Mouse (Mus musculus) limb, embryonic 11.5 days (tissue): ENCODE measurements at regions not wholly inside any gene's neighbourhood (a gene's known extent, or its start where the extent isn't known, plus 50 kb on each side); places are given as distances from the start of the nearest gene placed in this dataset.
"Not testable (repeated sequence)": the region's sequence is repeated elsewhere in the genome, so short reads cannot be mapped to it uniquely, and the experiment has no call there.

ENCODE experiments used
- ATAC-seq: fragments of 200-750 bp; cut with Nextera tagmentation; 2 replicates; pipeline ENCODE4 v1.8.0; 2017; ENCODE audit warnings: low read depth; ENCODE audit not compliant: insufficient number of reproducible peaks, low FRiP score, low TSS enrichment
- DNase-seq: peaks from one replicate; pipeline ENCODE4 v3.0.0-alpha.2; 2015; ENCODE audit warnings: low spot score
- H3K27ac ChIP-seq: fragments of 300-500 bp; sonication (generic); replicated peaks from 2 replicates; pipeline ENCODE4 v1.5.1; 2014; ENCODE audit warnings: low read depth, mild to moderate bottlenecking, low read length
- H3K27me3 ChIP-seq: fragments of 300-500 bp; sonication (generic); 2 replicates; pipeline ENCODE4 v1.6.1; 2014; ENCODE audit warnings: mild to moderate bottlenecking, low read length, mixed read lengths; ENCODE audit not compliant: control insufficient read depth, insufficient read depth
- H3K36me3 ChIP-seq: fragments of 300-500 bp; sonication (generic); 2 replicates; pipeline ENCODE4 v1.6.1; 2014; ENCODE audit warnings: mild to moderate bottlenecking, low read length, moderate library complexity, mixed read lengths; ENCODE audit not compliant: control insufficient read depth, insufficient read depth
- H3K4me1 ChIP-seq: fragments of 300-500 bp; sonication (generic); 2 replicates; pipeline ENCODE4 v1.6.1; 2014; ENCODE audit warnings: low read length, mixed read lengths; ENCODE audit not compliant: control insufficient read depth, insufficient read depth
- H3K4me2 ChIP-seq: fragments of 300-500 bp; sonication (generic); 2 replicates; pipeline ENCODE4 v1.6.1; 2014; ENCODE audit warnings: low read depth, mild to moderate bottlenecking, moderate library complexity; ENCODE audit not compliant: severe bottlenecking
- H3K4me3 ChIP-seq: fragments of 300-500 bp; sonication (generic); 2 replicates; pipeline ENCODE4 v1.5.1; 2014; ENCODE audit warnings: low read depth, low read length
- H3K9ac ChIP-seq: fragments of 300-500 bp; sonication (generic); 2 replicates; pipeline ENCODE4 v1.6.1; 2014; ENCODE audit warnings: mild to moderate bottlenecking, low read length
- H3K9me3 ChIP-seq: fragments of 300-500 bp; sonication (generic); 2 replicates; pipeline ENCODE4 v1.6.1; 2016; ENCODE audit warnings: low read length; ENCODE audit not compliant: control insufficient read depth
- WGBS: fragments of 180-500 bp; shearing (Covaris S2); extraction: QIAGEN DNeasy Blood & Tissue Kit; methylation state at CpG from one replicate; pipeline ENCODE4 v1.1.7; 2014; 5-methylcytosine and 5-hydroxymethylcytosine counted together

DNA sequence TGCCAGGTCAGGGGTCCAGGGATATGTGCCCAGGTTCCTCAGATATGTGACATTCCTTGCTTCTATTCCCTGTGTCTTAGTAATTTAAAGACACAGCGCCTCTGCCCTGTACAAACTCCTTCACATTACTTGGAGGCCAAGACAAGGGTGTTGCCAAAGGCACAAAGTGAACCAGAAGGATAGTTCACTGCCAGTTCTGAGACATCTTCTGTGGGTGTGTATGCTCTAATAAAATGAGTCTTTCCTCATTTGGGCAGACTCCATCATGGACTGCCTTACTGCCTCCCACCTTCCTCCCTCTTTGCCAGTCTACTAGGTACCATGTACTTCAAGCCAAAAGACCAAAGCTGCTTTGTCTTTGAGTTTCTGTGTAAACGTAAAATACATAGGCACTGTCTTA is 65.8 kb upstream of the Rmdn2 start:
- Histone ChIP-seq H3K4me3 (no peak overlapping the region), H3K9ac (no peak overlapping the region), H3K4me2 (no peak overlapping the region), H3K27me3 (no peaks in the 10 kb centered on the region), H3K27ac (no peak overlapping the region), H3K9me3 (no peaks in the 10 kb centered on the region), H3K36me3 (no peaks in the 10 kb centered on the region), H3K4me1 (no peaks in the 10 kb centered on the region)
- WGBS = 86% methylated on average over 2 of the region's 2 CpGs
- ATAC-seq (no peak), DNase-seq (no peak)

DNA sequence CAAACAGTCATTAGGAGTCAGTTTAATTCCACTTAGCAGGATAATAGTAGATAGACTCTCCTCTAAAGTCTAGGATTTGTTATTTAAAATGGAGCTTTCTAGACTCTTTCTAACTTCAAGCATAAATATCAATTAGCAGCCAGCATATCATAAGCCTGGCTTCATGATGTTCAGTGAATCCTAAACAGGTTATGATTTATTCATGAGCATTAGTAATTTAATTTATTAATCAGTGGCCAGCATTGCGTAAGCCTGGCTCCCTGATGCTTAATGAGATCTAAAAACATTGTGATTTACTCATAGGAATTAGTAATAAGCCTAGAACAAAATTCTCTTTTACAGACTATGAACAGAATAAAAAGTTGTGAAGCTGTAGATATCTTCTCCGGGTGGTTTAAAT is 64.6 kb upstream of the Rmdn2 start:
- Histone ChIP-seq H3K36me3 (no peaks in the 10 kb centered on the region), H3K9ac (no peak overlapping the region), H3K9me3 (no peaks in the 10 kb centered on the region), H3K4me3 (no peak overlapping the region), H3K27me3 (no peaks in the 10 kb centered on the region), H3K4me2 (no peak overlapping the region), H3K4me1 (no peaks in the 10 kb centered on the region), H3K27ac (no peak overlapping the region)
- ATAC-seq (no peak), DNase-seq (no peak)
- WGBS = 92% methylated on average over 2 of the region's 2 CpGs

DNA sequence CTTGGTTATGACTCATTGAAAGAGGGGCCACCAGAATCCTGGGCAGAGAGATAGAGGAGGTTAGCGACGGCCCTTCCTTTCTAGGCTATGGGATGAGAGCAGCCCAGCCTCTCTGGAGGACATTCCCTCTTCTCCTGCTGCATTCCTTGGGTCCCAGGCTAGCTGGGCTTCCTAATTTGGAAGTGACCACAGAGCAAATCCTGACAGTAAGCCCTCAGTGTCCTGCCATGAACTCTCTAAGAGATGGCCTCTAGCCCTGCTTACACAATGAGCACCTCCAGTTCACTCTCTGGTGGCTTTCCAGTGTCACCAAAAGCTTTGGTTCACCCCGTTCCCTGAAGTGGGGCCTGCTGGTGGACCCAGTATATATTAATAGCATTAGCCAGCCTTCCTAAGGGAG is 64.1 kb upstream of the Rmdn2 start:
- ATAC-seq (no peak), DNase-seq (no peak)
- WGBS = 89% methylated on average over 3 of the region's 3 CpGs

DNA sequence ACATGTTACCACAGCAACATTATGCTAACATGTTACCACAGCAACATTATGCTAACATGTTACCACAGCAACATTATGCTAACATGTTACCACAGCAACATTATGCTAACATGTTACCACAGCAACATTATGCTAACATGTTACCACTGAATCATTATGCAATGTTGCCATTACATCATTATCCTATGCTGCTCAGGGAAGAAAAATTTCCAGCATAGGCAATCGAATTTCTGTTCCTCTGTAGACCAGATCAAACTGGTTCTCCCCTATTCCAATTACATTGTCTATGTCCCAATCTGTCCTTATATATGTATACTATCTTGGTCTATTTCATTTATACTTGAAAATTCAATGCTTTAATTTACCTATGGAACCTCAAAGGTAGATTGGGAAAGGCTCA is 61.3 kb upstream of the Rmdn2 start:
- not testable (repeated sequence) for DNase-seq, H3K27me3 ChIP-seq, H3K27ac ChIP-seq, H3K36me3 ChIP-seq, H3K9me3 ChIP-seq, H3K4me1 ChIP-seq, H3K4me3 ChIP-seq, H3K4me2 ChIP-seq, H3K9ac ChIP-seq, ATAC-seq
- 93% methylated on average over 1 of the region's 1 CpGs for WGBS

More for the DNA sequence above, 64.1 kb upstream of the Rmdn2 start:
- H3K27me3 ChIP-seq = no peaks in the 10 kb centered on the region
- no peaks in the 10 kb centered on the region for H3K9me3 ChIP-seq
- H3K36me3 ChIP-seq = no peaks in the 10 kb centered on the region
- H3K4me3 ChIP-seq = no peak overlapping the region
- no peak overlapping the region for H3K27ac ChIP-seq
- no peaks in the 10 kb centered on the region for H3K4me1 ChIP-seq
- no peak overlapping the region for H3K9ac ChIP-seq
- no peak overlapping the region for H3K4me2 ChIP-seq

DNA sequence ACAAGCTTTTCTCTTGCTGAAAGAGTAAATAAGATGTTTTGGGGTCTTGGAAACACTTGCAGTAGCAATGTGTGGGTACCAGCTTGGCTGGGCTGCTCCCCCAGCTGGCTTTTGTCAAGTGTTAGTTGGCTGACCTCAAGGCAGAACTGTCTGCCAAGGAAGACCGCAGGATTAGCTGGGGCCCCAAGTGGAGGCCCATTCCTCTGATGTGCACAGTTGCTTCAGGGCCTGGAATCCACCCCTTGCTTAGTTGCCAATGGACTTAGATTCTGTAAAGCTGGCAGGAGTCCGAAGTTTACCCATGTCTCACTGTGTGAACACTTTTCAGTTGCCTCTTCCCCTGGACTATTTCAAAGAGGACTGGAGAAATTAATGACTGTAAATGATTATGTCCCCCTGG is 57.8 kb upstream of the Rmdn2 start:
- H3K4me3 ChIP-seq = no peak overlapping the region
- H3K36me3 ChIP-seq = no peaks in the 10 kb centered on the region
- ATAC-seq (no peak), DNase-seq (no peak)
- no peak overlapping the region for H3K4me2 ChIP-seq
- H3K27me3 ChIP-seq = no peaks in the 10 kb centered on the region
- 84% methylated on average over 2 of the region's 2 CpGs for WGBS
- H3K9ac ChIP-seq = no peak overlapping the region
- no peaks in the 10 kb centered on the region for H3K9me3 ChIP-seq
- H3K27ac ChIP-seq = no peak overlapping the region
- no peaks in the 10 kb centered on the region for H3K4me1 ChIP-seq

DNA sequence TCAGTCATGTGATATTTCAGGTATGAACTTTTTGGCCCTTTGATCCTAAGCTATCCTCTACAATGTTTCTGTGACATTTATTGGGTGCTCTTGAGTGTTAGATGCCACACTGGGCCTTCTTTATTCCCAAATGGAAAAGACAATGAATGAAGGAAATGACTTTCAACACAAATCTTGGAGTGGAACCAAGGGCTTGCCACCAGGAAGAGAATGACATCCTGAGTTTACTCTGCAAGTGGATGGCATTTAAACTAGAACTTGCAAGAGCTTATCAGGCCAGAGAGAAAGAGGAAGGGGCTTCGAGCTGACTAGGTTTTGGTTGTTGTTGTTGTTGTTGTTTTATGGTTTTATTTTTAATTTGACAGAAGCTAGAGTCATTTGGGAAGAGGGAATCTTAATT is 56.1 kb upstream of the Rmdn2 start:
- H3K4me1 ChIP-seq = no peaks in the 10 kb centered on the region
- 78% methylated on average over 1 of the region's 1 CpGs for WGBS
- no peaks in the 10 kb centered on the region for H3K36me3 ChIP-seq
- H3K27me3 ChIP-seq = no peaks in the 10 kb centered on the region
- no peak overlapping the region for H3K9ac ChIP-seq
- no peak overlapping the region for H3K4me3 ChIP-seq
- H3K4me2 ChIP-seq = no peak overlapping the region
- H3K9me3 ChIP-seq = peaks cover 3% of the 10 kb centered on the region; the same call in 1 of the 2 replicates
- DNase-seq (no peak), ATAC-seq (no peak)
- no peak overlapping the region for H3K27ac ChIP-seq
